Mouse (Mus musculus) G1E (cell line): ENCODE data around the gene Tmem109. TPM values are rescaled to one million over a fixed set of nuclear protein-coding genes. Genes with fewer than 3 reads are reported as not detected.
A peak's percentile ranks its signal among the peaks of the same experiment; 100 is the strongest.

ENCODE experiments used
- ATAC-seq: 2 replicates; pipeline ENCODE4 v1.8.0; 2016; ENCODE audit warnings: mild to moderate bottlenecking; ENCODE audit not compliant: insufficient number of reproducible peaks, poor library complexity, low FRiP score, severe bottlenecking; ENCODE audit errors: extremely low read depth
- DNase-seq: peaks from one replicate; pipeline ENCODE4 v3.0.0; 2012; ENCODE audit warnings: low spot score
- H3K27me3 ChIP-seq: 2 replicates; pipeline ENCODE4 v1.6.1; 2012; ENCODE audit warnings: mild to moderate bottlenecking, low read length, inconsistent platforms; ENCODE audit not compliant: insufficient read depth
- H3K36me3 ChIP-seq: replicated peaks from 2 replicates; pipeline ENCODE3; 2012; ENCODE audit warnings: mild to moderate bottlenecking, inconsistent platforms
- H3K4me1 ChIP-seq: 2 replicates; pipeline ENCODE4 v1.6.1; 2012; ENCODE audit warnings: low read depth, low read length, inconsistent platforms, mixed read lengths; ENCODE audit not compliant: insufficient read depth
- H3K4me3 ChIP-seq: 2 replicates; pipeline ENCODE4 v1.5.1; 2012; ENCODE audit warnings: low read depth, mild to moderate bottlenecking, inconsistent platforms, low read length, moderate library complexity, mixed read lengths
- H3K9me3 ChIP-seq: replicated peaks from 2 replicates; pipeline ENCODE4 v1.6.1; 2012; ENCODE audit warnings: inconsistent platforms
- CTCF ChIP-seq: IDR thresholded peaks from 2 replicates; pipeline ENCODE4 v1.5.1; 2012; ENCODE audit warnings: low read depth, low read length, inconsistent platforms, mixed read lengths
- GATA1 ChIP-seq: IDR thresholded peaks from 2 replicates; pipeline ENCODE4 v1.6.1; 2012; ENCODE audit warnings: borderline replicate concordance, low read length, inconsistent platforms, mixed read lengths
- GATA2 ChIP-seq: IDR thresholded peaks from 2 replicates; pipeline ENCODE4 v1.6.1; 2012; ENCODE audit warnings: low read depth, low read length, inconsistent platforms, borderline replicate concordance
- POLR2AphosphoS5 ChIP-seq: IDR thresholded peaks from 2 replicates; pipeline ENCODE4 v1.6.1; 2012; ENCODE audit warnings: low read depth, low read length, inconsistent platforms; ENCODE audit not compliant: insufficient replicate concordance
- TAL1 ChIP-seq: conservative IDR thresholded peaks from 2 replicates; pipeline ENCODE4 v1.6.1; 2012; ENCODE audit warnings: low read depth, low read length, inconsistent platforms, mixed read lengths
- polyA plus RNA-seq: library from polyadenylated mRNA; stranded (reverse); fragments of >175 nt; gene quantifications from 2 replicates; pipeline ENCODE4 v1.2.3, GENCODE M21; 2012
- total RNA-seq, 2 experiments: library from RNA; stranded (forward) in 1 of 2; stranded (reverse) in 1 of 2; fragments of 200-1000 nt in 1 of 2; fragments of >200 nt in 1 of 2; fragmentation: Nextera tagmentation in 1 of 2; gene quantifications; 2 replicates each; pipeline ENCODE4 v1.2.3; 2014 to 2017

The Tmem109 gene
- total and polyA plus RNA-seq, 3 experiments = 6.8 to 12.2 (median 8.5) TPM

DNA sequence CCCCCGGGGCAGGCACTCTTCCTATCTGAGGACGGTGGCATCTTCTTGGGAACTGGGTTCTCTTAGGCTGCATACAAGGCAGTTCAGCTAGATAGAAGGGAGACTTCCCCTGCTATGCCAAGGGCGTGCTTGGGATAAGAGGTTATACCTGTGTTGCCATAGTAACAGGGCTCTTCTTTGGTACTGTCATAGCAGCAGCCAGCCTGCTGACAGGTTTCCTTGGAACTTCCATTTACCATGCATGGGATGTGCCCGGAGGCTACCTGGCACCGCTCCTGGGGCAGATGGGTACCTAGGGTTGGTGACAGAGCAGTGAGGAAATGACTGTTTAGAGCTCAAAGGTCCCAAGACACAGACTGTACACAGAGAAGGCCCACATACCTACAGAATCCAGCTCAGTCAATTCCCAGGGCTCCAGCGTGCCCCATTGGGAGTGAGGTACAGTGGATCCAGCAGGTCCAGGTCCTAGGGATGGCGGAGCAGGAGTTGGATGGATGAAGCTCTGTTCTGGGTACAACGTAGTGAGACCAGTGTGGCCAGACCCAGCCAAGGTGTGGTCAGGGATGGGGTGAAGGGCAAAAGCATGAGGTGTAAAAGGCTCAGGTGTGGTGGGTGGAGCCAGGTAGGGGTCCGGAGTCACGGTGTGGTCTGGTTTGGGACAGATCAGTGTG is 36.7 kb upstream of the Tmem109 start:
- TF ChIP-seq TAL1 = no peak
- TF ChIP-seq CTCF = no peak
- TF ChIP-seq GATA1 = no peak
- ATAC-seq (no peak), DNase-seq (no peak)
- Histone ChIP-seq H3K36me3 (no peaks in the 10 kb centered on the region), H3K27me3 (peaks cover 62% of the 10 kb centered on the region), H3K4me1 (peaks cover 11% of the 10 kb centered on the region; the same call in 1 of the 2 replicates), H3K9me3 (no peaks in the 10 kb centered on the region), H3K4me3 (no peak overlapping the region)

DNA sequence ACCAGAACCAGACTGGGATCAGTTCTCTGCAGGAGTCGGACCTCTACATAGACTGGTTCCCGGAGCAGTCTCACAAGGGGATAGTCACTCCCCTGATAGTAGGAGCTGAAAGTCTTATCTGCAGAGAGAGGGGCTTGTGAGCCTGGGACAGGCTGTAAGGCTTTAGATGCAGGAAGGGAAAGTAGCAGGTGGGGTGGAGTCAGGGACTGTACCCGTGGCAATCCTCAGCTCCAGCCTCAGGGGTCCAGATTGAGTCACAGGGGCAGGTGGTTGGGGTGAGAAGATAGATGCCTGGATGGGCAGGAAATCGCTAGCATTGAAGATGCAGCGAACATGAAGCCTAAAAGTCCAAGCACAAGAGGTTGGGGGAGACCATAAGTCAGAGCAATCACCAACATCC is 34.7 kb upstream of the Tmem109 start:
- H3K4me3 ChIP-seq = no peak overlapping the region

DNA sequence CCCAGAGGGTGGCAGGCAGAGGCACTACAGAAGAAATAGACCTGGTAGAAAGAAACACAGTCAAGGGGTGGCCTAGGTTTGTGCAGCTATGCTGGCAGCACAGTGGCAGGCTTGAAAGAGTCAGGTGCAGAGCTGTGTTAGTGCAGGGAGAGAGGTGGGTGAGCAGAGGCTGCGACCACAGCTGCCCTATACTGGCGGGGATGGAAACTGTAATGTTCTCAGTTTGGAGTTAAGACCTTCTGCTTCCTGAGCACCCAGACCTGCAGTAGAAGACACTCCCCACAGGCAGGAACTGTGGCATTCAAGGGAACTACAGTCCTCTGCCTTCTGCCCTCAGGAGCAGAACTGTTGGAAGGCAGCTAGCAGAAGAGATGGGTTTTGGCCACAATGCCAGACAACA is 33.1 kb upstream of the Tmem109 start:
- Histone ChIP-seq H3K9me3 (no peaks in the 10 kb centered on the region), H3K4me3 (no peak overlapping the region), H3K27me3 (peaks cover 49% of the 10 kb centered on the region), H3K4me1 (peaks cover 11% of the 10 kb centered on the region; the same call in 1 of the 2 replicates), H3K36me3 (no peaks in the 10 kb centered on the region)
- ATAC-seq (no peak), DNase-seq (no peak)
- no peak for TF ChIP-seq TAL1
- no peak for TF ChIP-seq GATA2
- TF ChIP-seq GATA1 = no peak
- TF ChIP-seq CTCF = no peak

More for the DNA sequence above, 34.7 kb upstream of the Tmem109 start:
- H3K9me3 ChIP-seq = no peaks in the 10 kb centered on the region
- peaks cover 11% of the 10 kb centered on the region; the same call in 1 of the 2 replicates for H3K4me1 ChIP-seq
- H3K27me3 ChIP-seq = peaks cover 58% of the 10 kb centered on the region
- no peaks in the 10 kb centered on the region for H3K36me3 ChIP-seq
- no peak for DNase-seq
- ATAC-seq = no peak
- TF ChIP-seq POLR2AphosphoS5 (no peak), CTCF (no peak), TAL1 (no peak), GATA2 (no peak), GATA1 (no peak)

DNA sequence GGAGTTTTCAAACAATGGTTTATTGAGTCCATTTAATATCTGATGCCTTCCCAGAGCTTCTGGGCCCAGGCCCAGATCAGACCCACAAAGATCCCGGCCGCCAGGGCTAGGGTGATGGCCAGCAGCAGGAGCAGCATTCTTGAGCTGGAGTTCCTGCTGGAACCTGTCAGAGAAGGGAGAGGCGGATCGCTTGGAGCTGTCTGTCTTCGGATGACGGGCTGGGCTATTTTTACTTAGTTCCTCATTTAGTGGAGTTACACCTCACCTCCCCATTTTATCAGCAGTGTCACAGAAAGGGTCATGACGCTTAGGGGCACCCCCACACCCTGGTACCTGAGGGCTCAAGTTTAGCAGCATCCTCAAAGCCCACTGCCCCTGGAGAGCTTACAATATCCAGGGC is 32.5 kb upstream of the Tmem109 start:
- H3K36me3 ChIP-seq = peaks cover 4% of the 10 kb centered on the region
- no peak for TF ChIP-seq CTCF
- no peak for TF ChIP-seq GATA2
- H3K27me3 ChIP-seq = peaks cover 49% of the 10 kb centered on the region
- no peak overlapping the region for H3K4me3 ChIP-seq
- ATAC-seq (no peak), DNase-seq (no peak)
- peaks cover 11% of the 10 kb centered on the region; the same call in 1 of the 2 replicates for H3K4me1 ChIP-seq
- H3K9me3 ChIP-seq = no peaks in the 10 kb centered on the region

DNA sequence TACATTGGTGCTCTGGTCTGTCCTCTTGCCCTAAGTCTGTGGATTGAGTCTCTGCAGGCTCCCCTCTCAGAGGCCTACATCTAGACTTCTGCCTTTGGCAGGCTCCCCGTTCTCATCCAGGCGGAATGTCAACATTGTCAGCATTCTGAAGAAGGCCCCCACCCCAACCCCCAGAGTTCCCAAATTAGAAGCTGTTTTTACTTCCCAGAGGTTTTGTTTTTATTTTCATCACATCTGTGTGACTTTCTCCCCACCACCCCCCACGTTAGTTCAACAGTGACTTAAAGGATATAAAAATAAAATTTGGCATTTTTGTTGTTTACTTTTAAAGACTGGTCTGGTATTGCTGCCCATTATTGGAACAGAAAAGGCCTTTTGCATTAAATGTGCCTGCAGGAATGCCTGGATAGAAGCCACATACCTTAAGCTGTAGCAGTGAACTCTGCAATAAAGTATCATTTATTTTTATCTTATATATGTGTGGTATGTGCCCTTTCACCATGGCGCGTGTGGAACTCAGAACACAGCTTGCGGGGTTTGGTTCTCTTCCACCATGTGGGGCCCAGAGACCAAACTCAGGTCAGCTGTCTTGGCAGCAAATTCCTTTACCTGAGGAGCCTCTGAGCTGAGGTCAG is 27.4 kb upstream of the Tmem109 start:
- DNase-seq = no peak

DNA sequence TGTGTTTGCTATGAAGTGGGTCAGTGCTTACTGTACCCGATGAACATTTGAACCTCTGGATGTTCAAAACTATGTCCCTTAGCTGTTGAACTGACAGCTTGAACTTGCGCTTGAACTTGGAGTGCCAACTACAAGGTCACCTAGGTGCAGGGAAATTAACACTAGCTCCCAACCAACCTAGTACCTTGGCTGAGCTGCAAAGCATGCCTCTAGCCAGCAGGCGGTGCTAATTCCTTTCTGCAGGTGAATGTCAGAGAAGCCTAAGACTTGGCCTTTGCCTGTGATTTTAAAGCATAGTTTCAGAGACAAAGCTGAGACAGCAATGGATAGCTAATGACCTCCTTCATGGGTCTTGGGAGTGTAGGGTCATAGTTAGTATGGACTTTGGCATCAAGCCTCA is 26.1 kb upstream of the Tmem109 start:
- Histone ChIP-seq H3K9me3 (no peaks in the 10 kb centered on the region), H3K27me3 (no peaks in the 10 kb centered on the region), H3K4me1 (peaks cover 15% of the 10 kb centered on the region), H3K36me3 (peaks cover 66% of the 10 kb centered on the region), H3K4me3 (no peak overlapping the region)
- TF ChIP-seq CTCF (peak; percentile 87), POLR2AphosphoS5 (no peak)
- DNase-seq = peak; percentile 11
- ATAC-seq = no peak

More for the DNA sequence above, 27.4 kb upstream of the Tmem109 start:
- Histone ChIP-seq H3K4me3 (no peak overlapping the region), H3K4me1 (peaks cover 9% of the 10 kb centered on the region), H3K27me3 (peaks cover 4% of the 10 kb centered on the region; the same call in 1 of the 2 replicates), H3K9me3 (no peaks in the 10 kb centered on the region), H3K36me3 (peaks cover 53% of the 10 kb centered on the region)
- no peak for TF ChIP-seq GATA1
- TF ChIP-seq GATA2 = no peak
- no peak for TF ChIP-seq TAL1
- TF ChIP-seq POLR2AphosphoS5 = no peak
- TF ChIP-seq CTCF = no peak
- ATAC-seq = no peak

DNA sequence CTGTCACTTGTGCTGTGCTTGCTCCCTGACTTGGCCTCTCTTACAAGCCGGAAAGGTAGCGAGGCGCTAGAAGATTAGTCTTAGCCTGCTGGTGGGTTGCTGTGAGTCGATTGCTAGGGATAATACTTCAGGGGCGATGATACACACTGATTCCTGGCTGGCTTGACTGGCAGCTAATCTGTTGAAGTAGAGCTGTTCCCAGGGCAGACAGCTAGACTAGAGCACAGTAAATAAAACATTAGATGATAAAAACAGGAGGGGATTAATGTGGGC is 23.9 kb upstream of the Tmem109 start:
- Histone ChIP-seq H3K36me3 (peaks cover 88% of the 10 kb centered on the region), H3K4me3 (no peak overlapping the region), H3K4me1 (peaks cover 23% of the 10 kb centered on the region), H3K27me3 (no peaks in the 10 kb centered on the region), H3K9me3 (no peaks in the 10 kb centered on the region)
- TF ChIP-seq POLR2AphosphoS5 (no peak), GATA1 (no peak), GATA2 (no peak), TAL1 (no peak), CTCF (no peak)
- ATAC-seq (no peak), DNase-seq (no peak)
